Mouse (Mus musculus): ENCODE results near the gene Foxred2. TPM values are rescaled to one million over a fixed set of nuclear protein-coding genes. Genes with fewer than 3 reads are reported as not detected.

Foxred2 gene
- 1 to 10 TPM; 2.8 to 3.5 TPM for total RNA-seq (2021)
- long read RNA-seq, experiment 1, full-length matches to known transcripts, result 3 of 5 reads
- long read RNA-seq, experiment 1, partial matches to known transcripts, result 2 of 5 reads
- long read RNA-seq, experiment 1, other reads (novel, unspliced or antisense), result 0 of 5 reads
- long read RNA-seq, experiment 2, result 0 reads

DNA sequence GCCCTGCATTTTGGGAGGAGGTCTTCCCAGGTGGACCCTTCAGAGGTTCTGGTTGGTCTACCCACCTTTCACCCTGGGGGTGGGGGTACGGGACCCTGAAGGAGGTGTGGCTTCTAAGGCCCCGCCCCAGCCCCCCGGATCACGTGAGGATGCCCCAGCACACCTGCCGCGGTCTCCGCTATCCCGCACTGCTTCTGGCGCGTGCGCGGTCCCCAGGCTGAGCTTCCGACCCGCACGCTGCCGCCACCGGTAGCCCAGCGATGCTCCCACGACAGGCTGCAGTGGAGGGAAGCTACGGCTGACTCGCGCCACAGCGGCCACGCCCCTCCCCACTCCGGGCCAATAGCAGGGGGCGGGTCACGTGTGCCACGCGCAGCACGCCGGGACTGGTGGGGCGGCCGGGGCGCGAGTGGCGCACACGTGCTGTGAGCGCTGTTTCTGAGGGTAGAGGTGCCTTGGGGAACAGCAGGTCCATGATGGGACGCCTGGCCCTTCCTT lies at the start of gene Foxred2:
TSS of gene Foxred2 (minus strand) at position 319 of the 498 bp plus-strand sequence.
- DNase-seq (ENCODE audit: low spot score in 2 of 2), result peak; percentile 76 to 78

- DNase-seq (ENCODE audit: low spot score in 2 of 2), result no peak
Measured at GRCm38 (mm10) chr15:78003929-78004328, 47.4 kb upstream of the Foxred2 start.

DNA sequence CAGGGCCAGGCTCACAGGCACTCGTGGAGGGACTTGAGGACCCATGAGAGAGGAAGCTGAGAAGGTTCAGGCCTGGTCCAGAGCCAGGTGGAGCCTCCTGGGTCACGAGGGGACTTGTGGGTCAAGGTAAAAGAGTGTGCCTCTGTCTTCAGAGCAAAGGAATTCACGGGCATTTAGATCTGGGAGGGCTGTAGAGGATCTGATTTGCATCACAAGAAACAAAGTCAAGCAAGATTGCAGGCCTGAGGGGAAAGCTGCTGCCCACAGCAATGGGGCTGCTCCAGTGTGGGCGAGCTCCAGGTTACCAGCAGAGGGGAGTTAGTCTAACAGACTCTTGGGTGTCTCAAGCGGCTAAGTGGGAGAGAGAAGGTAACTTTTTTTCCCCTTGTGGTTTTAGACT lies 44.9 kb upstream of the Foxred2 start:
- DNase-seq (ENCODE audit: low spot score in 2 of 2), result no peak

- peak; percentile 62 to 72 for DNase-seq (ENCODE audit: low spot score in 2 of 2)
Measured at GRCm38 (mm10) chr15:77988541-77988940, 32.0 kb upstream of the Foxred2 start.

DNA sequence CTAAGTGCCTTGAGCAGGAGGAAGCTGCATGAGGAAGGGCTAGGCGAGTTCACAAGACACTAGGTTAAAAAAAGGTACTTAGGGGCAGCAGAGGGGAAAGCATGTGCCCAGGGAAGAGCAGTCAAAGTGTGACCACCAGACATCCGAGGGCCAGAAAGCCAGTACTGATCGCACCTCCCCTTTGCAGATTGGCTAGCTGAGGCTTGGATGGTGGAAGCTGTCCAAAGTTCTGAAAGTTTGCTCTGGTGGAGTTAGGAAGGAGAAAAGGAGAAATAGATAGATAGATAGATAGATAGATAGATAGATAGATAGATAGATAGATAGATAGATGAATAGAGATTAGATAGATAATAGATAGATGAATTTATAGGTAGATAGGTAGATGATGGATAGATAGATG lies 26.9 kb upstream of the Foxred2 start:
- DNase-seq (ENCODE audit: low spot score in 2 of 2), result no peak

DNA sequence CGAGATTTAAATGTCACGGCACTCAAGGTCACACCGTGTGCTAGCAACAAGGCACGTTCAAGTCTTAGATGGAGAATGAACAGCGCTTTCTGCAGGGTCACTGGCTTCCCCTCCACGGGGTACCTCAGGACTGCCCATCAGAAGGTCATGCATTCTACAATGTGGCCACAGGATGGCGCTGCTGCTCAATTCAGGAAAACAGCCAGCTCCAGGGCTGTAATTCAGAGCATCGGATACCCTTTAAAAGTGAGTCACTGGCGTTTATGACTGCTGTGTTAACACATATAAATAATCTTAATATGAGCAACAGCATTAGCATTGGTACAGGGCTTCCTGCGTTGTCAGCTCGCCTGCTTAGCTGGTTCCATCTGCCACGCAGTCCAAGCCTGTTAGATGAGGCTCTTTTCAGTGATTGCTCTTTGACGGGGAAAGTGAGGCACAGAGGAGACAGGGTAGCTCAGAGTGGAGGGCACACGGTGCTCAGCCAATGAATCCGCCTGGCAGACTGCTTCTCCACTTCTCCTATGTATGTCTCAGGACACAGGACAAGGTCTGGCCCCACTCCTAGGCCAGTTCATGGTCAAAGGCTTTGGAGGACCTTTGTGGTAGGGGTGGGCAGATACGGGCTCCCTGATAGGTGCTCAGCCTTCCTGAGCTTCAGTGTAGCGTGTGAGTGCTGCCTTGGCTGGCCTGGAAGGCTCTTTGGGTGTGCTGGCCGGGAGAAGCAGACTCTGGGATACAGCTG lies 25.8 kb upstream of the Foxred2 start:
- peak; percentile 78 to 86 for DNase-seq (ENCODE audit: low spot score in 2 of 2)

GRCm38 (mm10) chr15:77981181-77981680 lies 24.7 kb upstream of the Foxred2 start:
- DNase-seq (ENCODE audit: low spot score in 2 of 2), result peak in 1 of 2 experiments; percentile 45

DNA sequence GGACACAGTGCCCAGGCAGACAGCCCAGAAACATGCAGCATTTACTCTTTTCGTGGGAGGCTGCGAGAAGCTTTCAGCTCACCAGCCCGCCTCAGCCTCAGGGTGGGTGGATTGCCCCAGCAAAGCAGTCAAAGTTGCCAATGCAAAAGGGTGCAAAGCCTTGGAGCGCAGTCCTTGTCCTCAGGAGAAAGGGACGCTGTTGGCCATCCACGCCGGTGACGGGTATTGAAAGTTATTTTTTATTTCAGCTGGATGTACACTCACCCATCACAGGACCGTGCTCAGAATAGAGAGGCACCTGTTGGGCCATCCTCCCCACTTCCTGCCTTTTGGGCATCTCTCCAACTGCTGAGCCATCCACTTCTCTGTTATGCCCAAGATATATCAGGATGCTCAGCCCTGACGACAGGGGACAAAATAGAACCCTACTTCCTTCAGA lies 22.9 kb upstream of the Foxred2 start:
- no peak for DNase-seq (ENCODE audit: low spot score in 2 of 2)

- DNase-seq (ENCODE audit: low spot score in 2 of 2), result peak; percentile 45 to 47
Measured at GRCm38 (mm10) chr15:77977663-77978062, 21.1 kb upstream of the Foxred2 start.

GRCm38 (mm10) chr15:77974165-77974841 lies 17.8 kb upstream of the Foxred2 start:
- DNase-seq (ENCODE audit: low spot score in 2 of 2), result no peak

GRCm38 (mm10) chr15:77970470-77971292 lies 14.2 kb upstream of the Foxred2 start, which contains the start of gene Eif3d:
Gene Eif3d, minus strand, starts transcription at chr15:77970813.
- DNase-seq (ENCODE audit: low spot score in 2 of 2), result peak; percentile 97

DNA sequence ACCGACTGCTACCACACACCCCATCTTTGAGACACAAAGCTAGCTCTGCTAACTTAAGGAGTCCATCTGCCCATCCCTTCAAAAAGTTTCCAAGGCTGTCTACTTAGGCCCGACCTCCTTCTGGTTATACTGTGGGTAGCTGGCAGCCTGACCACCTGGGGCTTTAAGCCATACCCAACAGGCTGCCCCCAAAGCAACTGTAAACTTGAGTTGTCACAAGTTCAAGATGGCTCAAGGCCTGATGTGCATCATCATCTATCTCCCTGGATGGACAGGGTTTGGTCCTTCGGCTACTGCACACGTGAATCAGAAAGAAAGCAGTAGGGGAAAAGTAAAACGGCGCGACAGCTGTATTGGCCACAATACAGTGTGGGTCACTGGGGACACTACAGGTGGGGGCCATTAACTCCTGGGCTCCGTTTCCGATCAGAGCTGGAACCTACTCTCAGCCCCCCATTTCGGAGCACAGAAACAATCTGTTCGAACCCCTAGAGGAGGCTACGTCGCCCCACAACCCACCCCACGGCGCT lies 13.5 kb upstream of the Foxred2 start:
- no peak for DNase-seq (ENCODE audit: low spot score in 2 of 2)

DNA sequence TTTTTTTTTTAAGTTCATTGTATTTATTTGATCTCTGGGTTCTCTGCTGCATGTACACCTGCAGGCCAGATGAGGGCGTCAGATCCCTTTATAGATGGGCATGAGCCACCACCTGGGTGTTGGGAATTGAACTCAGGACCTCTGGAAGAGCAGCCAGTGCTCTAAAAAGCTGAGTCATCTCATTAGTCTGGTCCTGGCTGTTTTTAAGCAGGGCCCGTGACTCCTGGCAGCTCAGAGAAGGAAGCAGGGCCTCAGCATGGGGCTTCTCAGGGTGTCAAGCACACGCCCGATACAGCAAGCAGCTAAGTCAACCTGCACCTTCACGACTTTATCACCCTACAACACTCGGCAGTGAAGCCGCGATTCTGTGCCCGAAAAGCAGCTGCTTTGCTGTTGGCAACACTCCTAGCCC lies 8.6 kb upstream of the Foxred2 start:
- DNase-seq (ENCODE audit: low spot score in 2 of 2), result no peak

DNA sequence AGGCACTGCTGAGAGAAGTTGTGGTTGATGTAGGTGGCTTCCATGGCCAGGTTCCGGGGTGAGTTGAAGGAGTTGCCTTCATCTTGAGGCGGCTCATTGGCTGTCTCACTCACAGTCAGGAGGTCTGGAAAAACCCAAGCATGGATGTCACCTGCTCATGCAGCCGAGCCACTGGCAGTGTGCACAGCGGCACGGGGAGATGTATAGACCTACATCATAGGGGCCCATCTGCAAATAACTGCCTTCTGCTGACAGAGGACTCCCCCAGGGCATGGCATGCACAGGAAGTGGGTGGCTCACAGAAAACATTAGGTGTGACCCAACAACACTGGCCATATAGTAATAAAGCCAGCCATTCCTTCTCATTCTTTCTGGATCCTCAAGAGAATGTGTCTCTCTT lies 5.9 kb upstream of the Foxred2 start:
- DNase-seq (ENCODE audit: low spot score in 2 of 2), result no peak

- no peak for DNase-seq (ENCODE audit: low spot score in 2 of 2)
Measured at GRCm38 (mm10) chr15:77960693-77961092, 4.2 kb upstream of the Foxred2 start.

DNA sequence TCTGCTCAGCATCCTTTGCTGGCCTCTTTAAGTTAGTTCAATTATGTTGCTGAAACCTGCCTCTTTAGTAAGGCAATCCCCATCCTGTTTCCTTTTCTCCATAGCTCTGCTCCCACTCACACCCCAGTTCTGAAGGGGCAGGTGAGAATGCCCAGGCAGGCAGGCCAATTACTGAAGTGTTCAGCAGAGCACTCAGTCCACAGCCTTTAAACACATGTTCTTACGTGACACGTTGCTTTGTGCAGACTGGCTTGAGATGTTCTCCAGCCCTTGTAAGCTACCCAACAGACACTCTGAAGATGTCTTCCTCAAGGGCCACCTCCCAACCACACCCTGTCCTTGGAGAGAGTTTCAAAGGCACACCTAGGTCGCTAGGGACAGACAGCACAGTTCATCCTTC lies 1.5 kb upstream of the Foxred2 start:
- DNase-seq (ENCODE audit: low spot score in 2 of 2), result no peak

DNA sequence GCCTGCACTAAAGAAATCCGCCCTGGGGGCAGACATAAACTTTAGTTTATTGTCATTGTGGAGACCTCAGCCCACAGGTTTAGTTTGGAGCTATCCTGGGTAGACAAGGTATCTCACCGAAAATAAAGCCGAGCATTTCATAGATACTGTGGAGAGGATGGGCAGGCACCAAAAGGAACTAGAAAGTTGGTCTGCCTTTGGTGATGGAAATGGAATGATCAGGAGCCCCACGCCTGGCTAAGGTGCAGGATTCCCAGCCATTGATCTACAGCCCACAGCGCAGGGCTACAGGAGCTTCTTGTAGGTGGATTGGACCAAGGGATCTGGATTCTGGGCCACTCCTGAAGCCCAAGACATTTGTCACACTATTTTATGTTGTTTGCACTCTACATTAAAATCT lies 1.1 kb upstream of the Foxred2 start:
- no peak for DNase-seq (ENCODE audit: low spot score in 2 of 2)

DNA sequence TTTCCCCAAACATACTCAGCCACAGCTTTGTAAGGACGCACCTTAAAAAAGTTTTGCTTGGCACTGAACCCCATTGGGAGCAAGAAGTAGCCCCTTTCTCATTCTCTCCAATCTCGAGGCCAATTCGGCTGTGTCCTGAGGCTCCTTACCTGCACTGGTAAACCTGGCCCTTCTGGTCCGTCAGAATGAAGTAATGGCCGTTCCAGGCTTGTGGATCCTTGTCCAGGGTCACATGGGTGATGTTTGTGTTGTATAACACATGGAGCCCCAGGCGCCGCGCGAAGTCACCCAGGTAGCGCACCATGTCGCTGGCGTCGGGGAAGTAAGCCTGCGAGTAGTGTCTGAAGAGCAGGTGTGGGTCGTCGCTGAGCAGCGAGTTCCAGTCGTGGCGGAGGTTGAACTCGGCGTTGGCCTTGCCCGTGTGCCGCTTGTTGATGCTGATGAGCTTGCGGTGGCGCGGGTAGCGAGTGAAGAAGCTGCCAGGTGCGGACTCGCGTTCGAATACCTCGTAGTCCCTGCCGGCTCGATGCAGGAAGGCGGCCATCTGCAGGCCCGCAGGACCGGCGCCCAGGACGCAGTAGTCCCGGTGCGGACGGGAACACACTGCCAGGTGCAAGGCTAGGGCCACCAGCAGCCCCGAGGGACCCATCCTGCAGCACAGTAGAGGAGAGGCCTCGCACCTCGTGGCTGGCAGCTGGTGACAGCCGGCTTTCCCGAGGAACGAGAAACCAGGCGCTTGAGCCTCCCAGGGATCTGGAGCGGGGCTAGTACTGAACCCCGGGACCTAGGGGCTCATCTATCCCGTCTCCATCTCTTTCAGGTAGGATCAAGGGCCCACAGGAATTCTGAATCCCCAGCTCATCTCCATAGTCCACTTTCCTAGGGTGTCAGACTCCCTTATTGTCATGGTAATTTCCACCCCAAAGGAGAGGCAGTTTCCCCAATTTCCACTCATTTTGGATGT lies 800 bp downstream of the Foxred2 start:
- DNase-seq (ENCODE audit: low spot score in 2 of 2), result peak in 1 of 2 experiments; percentile 32

DNA sequence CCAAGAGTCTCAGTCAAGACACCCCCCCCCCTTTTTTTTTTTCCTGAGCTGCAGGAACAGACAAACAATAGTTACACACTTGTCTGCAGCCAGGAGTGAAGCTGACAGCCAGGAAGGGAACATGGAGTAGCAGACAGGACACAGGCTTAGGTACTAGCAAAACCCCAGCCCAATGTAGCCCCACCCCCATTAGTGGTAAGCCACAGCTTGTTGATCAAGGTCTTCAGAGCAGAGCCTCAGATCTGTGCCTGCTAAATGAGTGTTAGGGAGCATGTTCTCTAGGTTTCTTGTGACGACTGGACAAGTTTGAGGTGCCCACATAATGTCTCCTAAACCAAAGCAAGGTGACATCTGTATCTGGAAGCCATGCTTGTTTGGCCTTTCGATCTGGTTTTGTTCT lies 2.2 kb downstream of the Foxred2 start:
- DNase-seq (ENCODE audit: low spot score in 2 of 2), result no peak
